Mouse (Mus musculus): ENCODE measurements around the gene Immp2l. TPM values are rescaled to one million over a fixed set of nuclear protein-coding genes. Genes with fewer than 3 reads are reported as not detected.

The Immp2l gene
- total RNA-seq, 2 experiments from 2014 or later = 0.37 to 1.5 TPM

DNA sequence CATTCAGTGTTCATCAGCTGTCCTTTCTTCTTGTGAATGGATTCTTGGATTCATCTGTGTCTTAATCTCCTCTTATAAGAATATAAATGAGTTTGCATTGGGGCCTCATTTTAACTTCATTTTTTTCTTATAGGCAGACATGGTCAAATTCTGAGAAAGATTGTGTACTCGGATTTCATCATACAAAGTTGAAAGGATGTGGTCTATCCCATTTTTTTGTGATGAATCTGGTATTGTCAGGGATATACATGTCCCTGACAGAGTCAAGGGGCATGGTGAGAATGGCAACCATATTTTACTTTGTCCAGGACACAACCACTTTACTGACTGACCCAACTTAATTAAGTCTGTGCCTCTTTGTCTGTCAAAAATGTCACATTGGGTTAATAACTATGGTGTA is 925.5 kb downstream of the Immp2l start:
- no peak for ATAC-seq (ENCODE audit: poor library complexity, severe bottlenecking)

DNA sequence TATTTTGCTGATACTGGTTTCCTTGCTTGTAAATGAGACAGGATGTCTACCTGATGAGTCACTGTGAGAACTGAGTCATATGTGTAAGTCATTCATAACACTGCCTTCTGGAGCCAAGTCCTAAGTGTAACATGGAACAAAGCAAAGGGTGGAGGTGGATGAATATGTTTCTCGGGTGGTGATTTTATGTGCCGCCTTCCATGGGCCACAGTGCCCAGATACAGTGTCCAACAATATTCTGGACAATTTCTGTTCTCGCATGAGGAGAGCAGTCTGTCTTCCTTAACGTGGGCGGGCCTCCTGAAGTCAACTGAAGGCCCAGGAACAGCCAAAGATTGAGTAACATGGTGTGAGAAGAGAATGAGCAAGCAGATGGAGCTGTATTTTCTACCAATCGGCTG is 926.0 kb downstream of the Immp2l start:
- no peak for ATAC-seq (ENCODE audit: poor library complexity, severe bottlenecking)

DNA sequence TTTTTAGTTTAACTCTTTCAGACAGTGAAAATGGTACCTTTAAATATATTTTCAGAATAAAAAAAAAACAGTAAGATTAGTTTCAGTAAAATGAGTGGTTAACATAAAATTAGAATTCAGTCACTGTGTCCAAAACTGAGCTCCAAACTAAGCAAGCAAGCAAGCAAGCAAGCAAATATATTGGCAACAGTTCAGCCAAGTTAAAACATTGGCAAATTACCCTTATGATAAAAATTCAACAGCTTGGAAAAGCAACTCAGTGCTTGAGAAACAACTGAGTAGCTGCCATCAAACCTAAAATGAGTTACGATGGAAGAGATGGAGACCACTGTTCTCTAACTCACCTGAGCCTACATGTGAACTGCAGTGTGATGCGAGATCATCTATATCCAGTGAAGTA is 926.8 kb downstream of the Immp2l start:
- ATAC-seq (ENCODE audit: poor library complexity, severe bottlenecking) = no peak

DNA sequence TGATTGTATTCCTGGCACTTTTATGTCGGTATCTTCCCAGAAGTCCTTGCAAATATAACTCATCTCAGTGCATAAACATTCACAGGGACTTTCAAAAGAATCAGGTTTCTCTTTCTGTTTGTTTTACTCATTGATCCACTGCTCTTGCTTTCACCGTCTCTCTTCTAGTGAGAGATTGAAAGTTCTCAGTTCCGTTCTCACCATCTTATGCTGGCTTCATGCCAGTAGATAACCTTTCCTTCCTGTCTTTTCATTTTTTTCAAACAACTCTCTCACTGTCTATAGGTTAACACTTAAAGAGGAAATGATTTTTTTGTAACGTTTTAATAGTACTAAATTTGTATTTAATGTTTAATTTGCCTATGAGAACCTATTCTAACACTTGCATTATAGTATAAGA is 937.1 kb downstream of the Immp2l start:
- no peak for ATAC-seq (ENCODE audit: poor library complexity, severe bottlenecking)

DNA sequence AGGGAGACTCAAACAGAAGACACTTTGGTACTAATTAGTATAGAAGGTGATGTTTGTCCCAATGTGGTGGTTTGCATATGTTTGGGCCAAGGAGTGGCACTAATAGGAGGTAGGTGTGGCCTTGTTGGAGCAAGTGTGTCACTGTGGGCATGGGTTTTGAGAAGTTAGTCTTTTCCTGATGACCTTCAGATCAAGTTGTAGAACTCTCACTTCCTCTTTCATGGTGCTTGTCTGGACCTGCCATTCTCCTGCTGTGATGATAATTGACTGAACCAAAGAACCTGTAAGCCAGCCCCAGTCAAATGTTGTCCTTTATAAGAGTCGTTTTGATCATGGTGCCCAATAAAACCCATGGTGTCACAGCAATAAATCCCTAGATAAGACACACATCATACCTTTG is 967.5 kb downstream of the Immp2l start:
- 0 out of 2 replicates have a peak, but pooled peaks have one; percentile 33 for ATAC-seq (ENCODE audit: poor library complexity, severe bottlenecking)
